Mouse (Mus musculus) B cell, adult 2 months (primary cell): ENCODE results near the gene Wdr91.

Source experiments
- DNase-seq, 2 experiments: peaks; one replicate each; pipeline ENCODE4 v3.0.0; 2022

Wdr91 gene

DNA sequence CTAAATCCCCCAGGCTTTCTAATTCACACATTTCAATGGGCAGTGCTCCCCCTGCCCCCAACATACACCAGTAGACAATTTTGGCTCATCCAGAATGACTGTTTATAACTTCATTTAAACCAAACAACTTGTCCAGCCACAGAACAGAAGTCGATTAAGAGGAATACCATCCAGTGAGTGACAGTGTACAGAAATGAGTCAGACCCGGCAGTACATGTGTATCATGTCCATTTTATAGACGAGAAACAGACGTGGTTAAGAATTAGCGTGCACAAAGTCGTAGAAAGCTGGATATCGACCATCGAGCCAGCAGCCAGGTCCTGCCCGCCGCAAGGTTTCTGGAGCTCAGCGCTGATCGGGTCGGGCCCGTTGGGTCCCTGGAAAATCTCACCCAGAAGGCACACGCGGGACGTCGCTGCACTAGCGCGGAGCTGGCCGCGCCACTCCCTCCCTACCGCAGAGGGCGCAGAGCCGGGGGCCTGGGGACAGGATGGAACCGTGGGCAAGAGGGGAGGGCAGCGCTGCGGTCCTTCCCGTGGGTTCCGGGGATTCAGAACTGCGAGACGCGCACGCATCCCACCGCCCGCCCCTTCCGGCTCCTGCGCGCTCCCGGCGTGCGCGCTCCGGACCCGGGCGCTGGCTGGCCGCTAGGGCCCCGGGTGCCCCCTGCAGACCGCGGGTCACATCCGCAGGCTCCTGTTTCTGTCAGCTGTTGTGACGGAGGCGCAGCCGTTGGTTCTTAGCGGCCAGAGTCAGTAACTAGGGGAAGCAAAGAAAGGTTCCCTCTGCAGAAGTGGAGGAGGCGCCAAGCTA, 33.0 kb downstream of the Wdr91 start, which contains the start of gene Cyren:
Gene Cyren, minus strand, starts transcription at position 552 of the 813 bp plus-strand sequence.
- DNase-seq, result peak; percentile 94 to 96

DNA sequence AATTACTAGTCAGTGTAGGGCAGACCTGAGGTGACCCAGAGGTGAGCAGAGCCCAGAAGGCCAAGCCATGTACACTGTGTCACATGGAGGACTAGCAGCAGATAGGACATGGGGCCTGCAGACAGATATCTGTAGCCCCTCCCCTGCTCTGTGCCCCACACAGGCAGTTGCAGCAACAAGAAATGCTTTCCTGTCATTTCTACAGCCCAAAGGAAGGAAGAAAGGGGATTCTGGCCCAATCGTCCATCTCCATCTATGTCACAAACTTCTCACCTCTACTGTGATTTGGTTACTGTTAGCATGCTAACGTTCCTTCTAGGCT, 33.9 kb downstream of the Wdr91 start:
- no peak for DNase-seq

GRCm38 (mm10) chr6:34875966-34876834, 34.5 kb downstream of the Wdr91 start:
- DNase-seq, result peak; percentile 49 to 50

DNA sequence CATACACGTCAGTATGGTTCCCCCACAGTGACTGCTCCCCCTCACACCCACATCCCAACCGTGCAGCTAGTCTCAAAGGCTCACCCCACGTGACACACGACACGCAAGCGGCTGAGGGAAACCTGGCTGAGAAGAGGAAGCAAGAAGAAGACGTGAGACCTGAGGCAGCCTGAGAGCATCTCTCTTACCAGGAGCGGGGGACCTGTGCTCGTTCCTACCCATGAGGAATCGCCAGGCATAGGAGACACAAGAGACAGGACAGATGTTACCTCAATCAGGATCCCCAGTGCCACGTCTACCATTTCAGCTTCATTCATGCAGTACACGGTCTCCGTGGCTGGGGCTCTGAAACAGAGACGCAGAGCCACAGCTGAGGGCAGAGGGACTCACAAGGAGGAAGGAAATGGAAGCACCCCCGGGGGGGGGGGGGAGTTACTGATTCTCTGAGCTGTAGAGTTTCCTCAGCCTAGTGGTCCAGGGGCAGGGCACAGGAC, 35.4 kb downstream of the Wdr91 start:
- DNase-seq, result peak; percentile 85

GRCm38 (mm10) chr6:34874101-34874921, 36.4 kb downstream of the Wdr91 start:
- DNase-seq, result no peak

DNA sequence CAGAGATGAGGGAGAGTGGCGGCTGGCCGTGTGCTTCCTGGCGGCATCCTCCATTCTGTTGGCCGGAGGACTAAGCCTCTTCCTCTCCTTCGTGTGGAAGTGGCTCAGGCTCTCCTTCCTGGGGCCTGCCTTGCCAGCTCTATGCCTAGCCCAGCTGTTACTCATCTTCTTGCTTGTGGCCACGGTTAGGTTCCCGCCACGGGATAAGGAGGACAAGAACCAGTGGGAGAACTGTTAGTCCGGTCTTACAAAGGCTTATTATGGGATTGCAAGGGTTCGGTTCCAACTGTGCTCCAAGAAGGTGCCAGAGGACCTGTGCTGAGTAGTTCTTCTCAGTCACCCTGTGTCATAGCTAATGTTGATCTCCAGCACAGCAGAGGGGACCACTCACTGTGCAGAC, 37.8 kb downstream of the Wdr91 start:
- DNase-seq, result no peak

GRCm38 (mm10) chr6:34871929-34872328, 38.7 kb downstream of the Wdr91 start:
- no peak for DNase-seq

DNA sequence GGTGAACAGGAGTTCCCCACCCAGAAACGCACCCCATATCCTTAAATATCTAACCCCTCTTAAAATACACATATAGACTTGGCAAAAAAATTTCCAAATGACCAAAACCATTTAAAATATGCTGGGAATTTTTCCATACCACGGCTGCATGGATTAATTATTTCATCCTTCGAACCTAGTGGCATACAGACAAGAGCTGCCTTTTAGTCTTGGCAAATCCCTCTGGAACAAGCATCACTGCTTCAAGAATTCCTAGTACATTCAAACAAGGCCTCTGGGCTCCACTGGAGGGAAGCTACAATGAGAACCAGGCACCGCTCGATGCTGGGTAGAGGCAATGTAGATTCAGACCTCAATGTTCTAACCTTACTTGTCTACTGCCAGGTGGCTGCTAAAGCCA, 40.0 kb downstream of the Wdr91 start:
- DNase-seq, result no peak

DNA sequence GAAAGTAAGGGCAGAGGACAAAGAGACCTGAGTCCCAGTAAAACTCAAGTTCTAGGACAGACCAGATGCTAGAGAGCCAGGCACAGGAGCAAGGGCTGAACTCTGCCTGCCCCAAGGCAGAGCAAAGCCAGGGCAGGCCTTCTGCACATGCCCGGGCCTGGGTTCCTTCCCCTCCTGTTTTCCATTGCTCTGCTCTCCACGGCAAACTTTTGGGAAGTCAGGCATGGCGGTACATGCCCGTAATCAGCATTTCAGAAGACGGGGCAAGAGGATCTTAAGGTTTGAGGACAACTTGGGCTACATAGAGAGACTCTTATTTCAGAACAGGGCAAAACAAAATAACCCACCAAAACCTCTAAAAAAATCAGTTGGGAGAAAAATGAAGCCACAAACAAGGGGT, 40.5 kb downstream of the Wdr91 start:
- DNase-seq, result no peak

GRCm38 (mm10) chr6:34869225-34869915, 41.3 kb downstream of the Wdr91 start:
- DNase-seq, result peak; percentile 39 to 46

GRCm38 (mm10) chr6:34868507-34869217, 42.0 kb downstream of the Wdr91 start:
- no peak for DNase-seq

- no peak for DNase-seq
These were observed 42.7 kb downstream of the Wdr91 start for GRCm38 (mm10) chr6:34867995-34868350.

DNA sequence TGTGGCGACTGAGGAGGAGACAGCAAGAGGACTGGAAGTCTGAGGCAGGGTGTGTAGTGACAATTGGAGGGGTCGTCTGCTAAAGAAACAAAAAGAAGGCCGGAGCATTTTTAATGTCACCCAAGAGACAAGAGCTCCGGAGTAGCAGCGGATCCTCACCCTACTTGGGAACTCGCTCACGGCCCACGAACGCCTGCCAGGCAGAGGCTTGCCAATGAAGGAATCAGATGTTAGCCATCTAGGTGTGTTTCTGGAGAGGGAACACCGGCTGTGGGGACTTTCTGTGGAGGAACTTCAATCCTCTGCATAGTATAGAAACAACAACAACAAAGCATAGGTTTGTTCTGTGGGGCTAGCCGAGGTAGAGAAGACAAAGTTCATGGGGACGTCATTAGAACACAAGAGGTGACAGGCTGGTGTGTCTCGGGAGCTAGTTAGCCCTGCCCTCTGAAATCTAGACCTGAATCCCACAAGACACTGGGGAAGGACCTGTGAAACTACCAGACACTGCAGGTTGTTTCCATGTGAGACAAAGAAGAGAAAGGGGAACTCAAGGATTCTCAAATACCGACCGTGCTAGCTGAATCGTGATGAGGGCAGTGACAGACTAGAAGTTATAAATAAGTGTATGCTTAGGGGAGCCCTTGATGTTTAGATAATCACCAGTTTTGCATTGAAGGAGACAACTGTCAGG, 43.2 kb downstream of the Wdr91 start:
- peak; percentile 21 to 32 for DNase-seq

GRCm38 (mm10) chr6:34866786-34867185, 43.9 kb downstream of the Wdr91 start:
- no peak for DNase-seq

- DNase-seq, result peak; percentile 34 to 45
These were observed 44.7 kb downstream of the Wdr91 start for GRCm38 (mm10) chr6:34865711-34866593.

DNA sequence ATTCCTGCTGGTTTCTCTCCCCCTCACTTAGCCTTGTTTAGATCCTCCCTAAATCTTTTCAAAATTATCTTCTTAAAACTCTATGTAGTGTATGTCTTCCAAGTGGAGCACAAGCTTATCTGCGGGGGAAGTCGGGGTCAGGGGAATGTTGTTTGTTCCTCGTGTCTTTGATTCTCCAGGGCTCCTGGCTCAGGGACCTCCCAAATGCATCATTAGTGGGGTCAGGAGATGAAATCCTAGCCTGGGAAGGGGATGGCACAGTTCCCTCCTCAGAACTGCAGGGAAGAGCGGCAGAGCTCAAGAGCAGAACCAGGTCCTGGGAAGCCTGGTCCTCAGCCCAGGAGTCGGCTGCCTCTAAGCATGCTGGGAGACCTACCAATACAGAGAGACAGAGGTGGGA, 45.5 kb downstream of the Wdr91 start:
- DNase-seq, result no peak

DNA sequence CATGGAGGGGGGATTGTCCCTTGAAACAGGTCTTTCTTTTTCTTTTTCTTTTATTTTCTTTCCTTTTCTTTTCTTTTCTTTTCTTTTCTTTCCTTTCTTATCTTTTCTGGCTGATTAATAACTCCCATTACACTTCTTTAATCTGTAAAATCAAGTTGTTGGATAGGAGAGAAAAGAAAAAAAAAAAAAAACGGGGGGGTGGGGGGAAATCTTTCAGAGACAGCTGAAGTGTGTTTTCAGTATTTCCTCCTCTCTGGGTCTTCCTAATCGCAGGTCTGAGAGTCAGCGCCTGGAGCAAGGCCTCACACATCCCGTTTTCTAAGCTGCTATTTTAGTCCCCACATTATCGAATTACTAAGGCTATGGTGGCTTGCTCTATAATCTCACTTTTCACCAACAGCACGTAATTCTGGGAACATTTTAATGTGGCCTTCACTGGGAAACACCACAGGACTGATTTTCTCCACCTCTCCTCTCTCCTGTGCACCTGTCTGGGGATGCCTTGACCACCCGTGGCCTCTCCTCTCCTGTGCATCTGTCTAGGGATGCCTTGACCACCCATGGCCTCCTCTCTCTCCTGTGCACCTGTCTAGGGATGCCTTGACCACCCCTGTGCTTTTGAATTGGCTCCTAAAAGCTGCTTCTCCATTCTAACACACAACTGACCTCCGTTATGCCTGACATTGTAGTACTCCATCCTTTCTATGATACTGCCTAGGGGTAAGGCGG, 46.7 kb downstream of the Wdr91 start:
- no peak for DNase-seq

DNA sequence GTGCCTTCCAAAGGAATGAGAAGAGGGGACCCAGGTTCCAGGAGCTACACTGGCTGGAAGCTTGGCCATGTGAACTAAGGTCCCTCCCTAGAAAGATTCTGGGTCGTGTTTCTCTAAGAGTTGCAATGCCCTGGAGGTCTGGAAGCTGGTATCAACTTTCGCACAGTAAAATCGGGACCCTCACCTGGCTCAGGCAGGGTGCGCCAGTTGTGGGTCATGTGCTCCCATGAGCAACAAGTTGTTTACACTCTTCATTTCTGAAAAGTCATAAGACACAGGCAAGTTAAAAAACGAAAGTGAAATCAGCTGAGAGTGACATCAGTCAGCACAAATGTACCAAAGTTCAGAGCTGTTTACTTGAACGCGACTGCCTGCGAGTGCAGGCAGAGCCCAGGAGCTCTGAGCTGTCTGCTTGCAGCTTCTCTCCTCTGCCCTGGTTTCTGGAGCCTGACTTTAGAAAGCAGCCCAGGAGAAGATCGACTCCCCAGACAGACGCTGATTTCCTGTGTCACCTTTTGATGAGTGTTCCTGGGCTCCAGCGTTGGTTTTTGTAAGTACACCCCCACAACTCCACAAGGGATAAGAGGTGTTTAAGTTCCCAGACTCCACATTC, 47.8 kb downstream of the Wdr91 start, which contains the start of gene Tmem140:
Gene Tmem140, plus strand, starts transcription at position 356 of the 613 bp plus-strand sequence.
- peak; percentile 65 to 66 for DNase-seq

GRCm38 (mm10) chr6:34862381-34862780, 48.3 kb downstream of the Wdr91 start:
- peak; percentile 54 to 57 for DNase-seq
